Mouse (Mus musculus) spleen, postnatal 4 days (tissue): ENCODE measurements around the gene Fam196b.

Source experiments
- DNase-seq, 2 experiments: peaks; one replicate each; pipeline ENCODE4 v3.0.0; 2022; ENCODE audit warnings: low spot score in 2 of 2

The Fam196b gene

GRCm38 (mm10) chr11:34405311-34405710 is 90.7 kb downstream of the Fam196b start:
- no peak for DNase-seq

- DNase-seq, result no peak
Measured at GRCm38 (mm10) chr11:34406309-34406708, 91.7 kb downstream of the Fam196b start.

GRCm38 (mm10) chr11:34406850-34407249 is 92.2 kb downstream of the Fam196b start:
- DNase-seq, result no peak

GRCm38 (mm10) chr11:34415884-34416618 is 101.4 kb downstream of the Fam196b start:
- DNase-seq, result no peak

- DNase-seq, result no peak
Measured at GRCm38 (mm10) chr11:34416619-34416979, 102.0 kb downstream of the Fam196b start.

- DNase-seq, result no peak
Measured at GRCm38 (mm10) chr11:34421061-34421460, 106.4 kb downstream of the Fam196b start.

GRCm38 (mm10) chr11:34424546-34424945 is 109.9 kb downstream of the Fam196b start:
- no peak for DNase-seq

- DNase-seq, result no peak
Measured at GRCm38 (mm10) chr11:34427212-34427611, 112.6 kb downstream of the Fam196b start.

GRCm38 (mm10) chr11:34430940-34431339 is 116.3 kb downstream of the Fam196b start:
- no peak for DNase-seq

- DNase-seq, result no peak
Measured at GRCm38 (mm10) chr11:34431371-34431770, 116.7 kb downstream of the Fam196b start.

GRCm38 (mm10) chr11:34431978-34432377 is 117.4 kb downstream of the Fam196b start:
- no peak for DNase-seq

- no peak for DNase-seq
Measured at GRCm38 (mm10) chr11:34437446-34437845, 122.8 kb downstream of the Fam196b start.

GRCm38 (mm10) chr11:34438429-34438828 is 123.8 kb downstream of the Fam196b start:
- DNase-seq, result no peak

GRCm38 (mm10) chr11:34447891-34448290 is 133.3 kb downstream of the Fam196b start:
- DNase-seq, result no peak

- DNase-seq, result no peak
Measured at GRCm38 (mm10) chr11:34449944-34450343, 135.3 kb downstream of the Fam196b start.

- DNase-seq, result no peak
Measured at GRCm38 (mm10) chr11:34467056-34467455, 152.4 kb downstream of the Fam196b start.

GRCm38 (mm10) chr11:34468571-34468970 is 153.9 kb downstream of the Fam196b start:
- no peak for DNase-seq

GRCm38 (mm10) chr11:34469792-34470191 is 155.2 kb downstream of the Fam196b start:
- no peak for DNase-seq
